ENCODE assay signal across 1 mouse cellular context in the genomic region with DNA sequence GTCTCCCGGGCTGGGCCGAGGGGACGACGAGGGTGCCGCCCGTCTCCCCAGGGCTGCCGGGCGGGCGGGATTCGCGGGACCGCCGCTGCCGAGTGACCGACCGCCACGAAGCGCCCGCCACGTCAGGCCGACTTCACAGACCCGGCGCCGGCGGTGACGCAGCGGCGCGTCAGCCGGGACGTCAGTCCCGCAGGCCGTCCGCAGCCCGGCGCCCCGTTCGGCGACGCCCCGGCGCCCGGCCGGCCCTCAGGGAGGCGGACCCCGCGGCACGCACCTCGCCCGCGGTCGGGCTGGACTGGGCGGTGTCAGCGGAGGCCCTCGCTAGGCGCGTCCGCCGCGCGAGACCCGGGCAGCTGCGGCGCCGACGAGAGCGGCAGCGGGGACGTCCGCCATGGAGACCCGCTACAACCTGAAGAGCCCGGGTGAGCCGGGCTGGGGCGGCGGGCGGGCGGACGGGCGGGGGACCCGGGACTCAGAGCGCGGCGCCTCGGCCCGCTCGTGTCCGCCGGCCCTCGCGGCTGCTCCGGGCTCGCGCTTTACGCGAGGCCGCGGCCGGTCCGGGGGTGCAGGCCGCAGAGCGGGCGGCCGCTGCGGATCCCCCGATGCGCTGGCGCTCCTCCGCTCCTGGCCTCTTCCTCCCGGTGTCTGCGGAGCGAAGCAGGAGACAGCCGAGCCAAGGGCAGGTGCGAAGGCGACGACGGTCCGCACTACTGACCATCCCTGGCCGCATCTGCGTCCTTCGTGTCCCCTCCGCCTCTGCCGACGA.
TF ChIP-seq lines count a peak whose summit lies in the region.

A gene (plus strand): TSS at position 222 of the 766 bp plus-strand sequence.

TF ChIP-seq in CH12.LX, 34 proteins besides CTCF, POLR2A, EP300 and RAD21 (continued from another document):
- TF ChIP-seq NELFE (IDR thresholded peaks at IDR 0.05; ENCODE audit: low read depth, low read length) (peak; percentile 87), POLR2AphosphoS2 (IDR thresholded peaks at IDR 0.05; ENCODE audit: low read depth, low read length) (no peak), MEF2A (IDR thresholded peaks at IDR 0.05; ENCODE audit: borderline replicate concordance, low read depth, low read length) (0 out of 2 replicates have a peak, but pooled peaks have one; percentile 41), MYC (IDR thresholded peaks at IDR 0.05; ENCODE audit: low read depth, low read length) (no peak), MAZ (IDR thresholded peaks at IDR 0.05; ENCODE audit: low read depth, low read length) (no peak), JUN (IDR thresholded peaks at IDR 0.05; ENCODE audit: insufficient read depth, low read depth, low read length) (no peak), CHD1 (IDR thresholded peaks at IDR 0.05; ENCODE audit: low read depth, low read length) (no peak; the same call in 1 of the 2 replicates), JUND (conservative IDR thresholded peaks at IDR 0.05; ENCODE audit: low read depth, low read length) (no peak), USF1 (IDR thresholded peaks at IDR 0.05; ENCODE audit: low read depth, low read length) (no peak), ELF1 (IDR thresholded peaks at IDR 0.05; ENCODE audit: low read depth, low read length) (peak; percentile 32; the same call in 1 of the 2 replicates), ZMIZ1 (IDR thresholded peaks at IDR 0.05; ENCODE audit: low read depth, low read length) (peak; percentile 84), SIN3A (IDR thresholded peaks at IDR 0.05; ENCODE audit: low read length) (peak; percentile 72; the same call in 1 of the 2 replicates), ZKSCAN1 (IDR thresholded peaks at IDR 0.05; ENCODE audit: borderline replicate concordance, low read depth, low read length) (no peak), PAX5 (IDR thresholded peaks at IDR 0.05; ENCODE audit: low read length) (no peak), CHD2 (IDR thresholded peaks at IDR 0.05; ENCODE audit: low read length) (no peak), E2F4 (IDR thresholded peaks at IDR 0.05; ENCODE audit: insufficient replicate concordance, low read depth, low read length) (no peak)
TF ChIP-seq in CH12.LX: peak in this region for 11.
